Mouse (Mus musculus) lung, postnatal 0 days (tissue): ENCODE results near the gene Tmem163. TPM values are rescaled to one million over a fixed set of nuclear protein-coding genes. Genes with fewer than 3 reads are reported as not detected.
A peak's percentile ranks its signal among the peaks of the same experiment; 100 is the strongest.

ENCODE experiments used
- ATAC-seq: fragments of 200-750 bp; cut with Nextera tagmentation; 2 replicates; pipeline ENCODE4 v1.8.0; 2017; ENCODE audit warnings: moderate library complexity
- DNase-seq: peaks from one replicate; pipeline ENCODE4 v3.0.0-alpha.2; 2016; ENCODE audit warnings: low spot score
- H3K27ac ChIP-seq: fragments of 300-500 bp; sonication (generic); 2 replicates; pipeline ENCODE4 v1.5.1; 2014; ENCODE audit warnings: antibody characterized with exemption, mild to moderate bottlenecking, low read length, mixed read lengths
- H3K27me3 ChIP-seq: fragments of 300-500 bp; sonication (generic); replicated peaks from 2 replicates; pipeline ENCODE4 v1.6.1; 2014; ENCODE audit warnings: low read length, mixed read lengths; ENCODE audit not compliant: insufficient read depth
- H3K36me3 ChIP-seq: fragments of 300-500 bp; sonication (generic); 2 replicates; pipeline ENCODE4 v1.6.1; 2014; ENCODE audit warnings: low read length, mixed read lengths; ENCODE audit not compliant: insufficient read depth
- H3K4me1 ChIP-seq: fragments of 300-500 bp; sonication (generic); 2 replicates; pipeline ENCODE4 v1.6.1; 2014; ENCODE audit warnings: antibody characterized with exemption, low read depth, low read length, mixed read lengths; ENCODE audit not compliant: insufficient read depth
- H3K4me2 ChIP-seq: fragments of 300-500 bp; sonication (generic); replicated peaks from 2 replicates; pipeline ENCODE4 v1.6.1; 2014; ENCODE audit warnings: low read depth, mild to moderate bottlenecking, low read length, moderate library complexity, mixed read lengths
- H3K4me3 ChIP-seq: fragments of 300-500 bp; sonication (generic); 2 replicates; pipeline ENCODE4 v1.5.1; 2014; ENCODE audit warnings: low read depth, low read length
- H3K9ac ChIP-seq: fragments of 300-500 bp; sonication (generic); replicated peaks from 2 replicates; pipeline ENCODE4 v1.6.1; 2014; ENCODE audit warnings: low read depth, mild to moderate bottlenecking
- H3K9me3 ChIP-seq: fragments of 300-500 bp; sonication (generic); 2 replicates; pipeline ENCODE4 v1.6.1; 2016; ENCODE audit warnings: low read length, mixed read lengths
- CTCF ChIP-seq: IDR thresholded peaks from 2 replicates; pipeline ENCODE4 v1.5.1; 2016; ENCODE audit warnings: antibody characterized with exemption, mild to moderate bottlenecking
- EP300 ChIP-seq: IDR thresholded peaks from 2 replicates; pipeline ENCODE4 v1.6.1; 2016; ENCODE audit warnings: antibody characterized with exemption, mild to moderate bottlenecking, control low read depth
- WGBS: fragments of 180-500 bp; shearing (Covaris S2); extraction: QIAGEN DNeasy Blood & Tissue Kit; methylation state at CpG from one replicate; pipeline ENCODE4 v1.1.7; 2014; 5-methylcytosine and 5-hydroxymethylcytosine counted together
- polyA plus RNA-seq: library from polyadenylated mRNA; unstranded; fragments of >200 nt; fragmentation: Nextera tagmentation; extraction: Ambion mirVana; gene quantifications from 2 replicates; pipeline ENCODE4 v1.2.1, GENCODE M21; 2015

The Tmem163 gene
- polyA plus RNA-seq, 1 experiment from 2014 or later = 20.0 TPM

DNA sequence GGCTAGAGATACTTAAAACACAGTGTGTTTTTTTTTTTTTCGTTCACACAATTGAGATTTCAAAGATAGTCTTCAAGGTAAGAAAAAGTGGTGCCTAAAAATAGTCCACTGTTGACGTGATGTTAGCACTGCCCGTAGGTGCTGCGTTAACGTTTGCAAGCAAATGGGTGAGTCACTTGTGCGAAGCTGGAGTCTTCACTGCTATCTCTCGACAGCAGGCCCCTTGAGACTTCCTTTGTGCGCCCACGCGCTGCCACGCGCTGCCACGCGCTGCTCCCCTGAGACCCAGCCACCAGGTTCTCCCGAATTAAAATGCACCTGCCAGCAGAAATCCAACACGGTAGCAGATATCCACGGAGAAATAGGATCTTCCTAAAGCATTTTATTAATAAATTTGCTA is 178.6 kb downstream of the Tmem163 start:
- no peak overlapping the region for H3K4me3 ChIP-seq
- 58% methylated on average over 17 of the region's 17 CpGs for WGBS
- DNase-seq = no peak

DNA sequence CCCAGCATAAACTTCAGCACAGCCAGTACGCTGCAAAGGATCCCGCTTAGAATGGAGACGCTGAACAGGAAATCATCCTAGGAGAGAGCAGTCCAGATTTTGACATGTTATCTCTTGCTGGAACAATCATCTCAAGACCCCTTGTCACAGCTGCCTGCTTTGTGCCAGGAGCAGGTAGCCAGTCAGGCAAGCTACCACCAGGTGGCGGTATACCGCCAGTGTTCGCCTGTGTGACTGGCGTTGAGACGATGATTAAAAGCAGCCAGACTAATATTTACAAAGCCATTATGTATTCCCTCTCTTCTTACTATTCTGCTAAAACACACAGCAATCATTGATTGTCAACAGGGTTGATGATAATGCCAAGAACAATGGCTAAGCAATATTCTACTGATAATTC is 179.1 kb downstream of the Tmem163 start:
- TF ChIP-seq EP300 = no peak
- peak; percentile 94 for TF ChIP-seq CTCF
- Histone ChIP-seq H3K36me3 (no peaks in the 10 kb centered on the region), H3K4me1 (no peaks in the 10 kb centered on the region), H3K4me3 (no peak overlapping the region), H3K9me3 (no peaks in the 10 kb centered on the region), H3K27ac (no peak overlapping the region), H3K9ac (no peak overlapping the region), H3K27me3 (0 out of 2 replicates have a peak, but pooled peaks cover 2% of the 10 kb centered on the region), H3K4me2 (no peak overlapping the region)
- WGBS = 8% methylated on average over 8 of the region's 8 CpGs
- ATAC-seq (peak; percentile 44; the same call in 1 of the 2 replicates), DNase-seq (peak; percentile 74)

More for the DNA sequence above, 178.6 kb downstream of the Tmem163 start:
- H3K4me2 ChIP-seq = no peak overlapping the region
- no peaks in the 10 kb centered on the region for H3K9me3 ChIP-seq
- 0 out of 2 replicates have a peak, but pooled peaks cover 2% of the 10 kb centered on the region for H3K27me3 ChIP-seq
- H3K36me3 ChIP-seq = no peaks in the 10 kb centered on the region
- H3K27ac ChIP-seq = no peak overlapping the region
- no peak overlapping the region for H3K9ac ChIP-seq
- no peak for ATAC-seq
- TF ChIP-seq EP300 = no peak
- no peak for TF ChIP-seq CTCF
- H3K4me1 ChIP-seq = no peaks in the 10 kb centered on the region

- Histone ChIP-seq H3K9me3 (no peaks in the 10 kb centered on the region), H3K9ac (no peak overlapping the region), H3K27me3 (0 out of 2 replicates have a peak, but pooled peaks cover 2% of the 10 kb centered on the region), H3K27ac (no peak overlapping the region), H3K36me3 (no peaks in the 10 kb centered on the region), H3K4me2 (no peak overlapping the region), H3K4me1 (no peaks in the 10 kb centered on the region), H3K4me3 (no peak overlapping the region)
- ATAC-seq (no peak), DNase-seq (no peak)
- WGBS = 37% methylated on average over 9 of the region's 9 CpGs
- TF ChIP-seq EP300 (no peak), CTCF (no peak)
Measured at GRCm38 (mm10) chr1:127498746-127499145, 180.6 kb downstream of the Tmem163 start.

DNA sequence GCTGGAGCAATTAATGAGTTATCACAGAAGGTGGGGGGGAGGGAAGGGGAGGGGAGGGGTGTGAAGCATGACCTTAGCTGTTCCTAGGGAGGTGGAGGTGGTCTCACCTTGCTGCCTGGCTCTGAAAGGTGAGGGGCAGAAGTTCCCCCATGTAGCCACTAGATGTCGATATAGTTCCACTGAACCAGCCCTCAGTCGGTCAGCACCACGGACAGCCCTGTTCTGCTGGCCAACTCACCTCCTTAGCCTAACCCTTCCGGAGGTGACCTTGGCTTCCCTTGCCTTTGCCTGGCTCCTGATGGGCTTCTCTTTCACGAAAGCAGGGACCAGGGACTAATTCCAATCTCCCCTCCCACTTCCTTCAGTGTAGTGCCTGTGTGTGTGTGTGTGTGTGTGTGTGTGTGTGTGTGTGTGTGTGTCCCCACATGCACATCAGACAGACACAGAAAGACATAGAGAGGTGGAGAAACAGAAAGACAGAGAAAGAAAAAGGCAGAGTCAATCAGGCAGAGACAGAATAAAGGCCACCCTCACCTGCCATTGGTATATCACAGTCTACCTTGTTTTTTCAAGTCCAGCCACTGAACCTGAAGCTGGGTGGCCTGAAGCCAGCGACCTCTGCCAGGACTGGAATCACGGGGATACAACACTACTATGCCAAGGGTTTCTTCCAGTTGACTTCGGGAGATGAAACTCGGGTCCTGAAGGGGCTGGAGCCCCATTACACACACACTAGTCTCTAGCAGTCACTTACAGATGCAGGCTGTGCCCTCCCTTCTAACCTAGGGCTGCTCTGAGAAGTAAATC is 182.4 kb downstream of the Tmem163 start:
- H3K27me3 ChIP-seq = 0 out of 2 replicates have a peak, but pooled peaks cover 2% of the 10 kb centered on the region
- no peaks in the 10 kb centered on the region for H3K4me1 ChIP-seq
- no peak overlapping the region for H3K4me2 ChIP-seq
- H3K27ac ChIP-seq = no peak overlapping the region
- TF ChIP-seq EP300 (no peak), CTCF (peak; percentile 99)
- peak; percentile 73 for DNase-seq
- 26% methylated on average over 9 of the region's 9 CpGs for WGBS
- H3K4me3 ChIP-seq = no peak overlapping the region
- H3K9me3 ChIP-seq = no peaks in the 10 kb centered on the region
- H3K36me3 ChIP-seq = no peaks in the 10 kb centered on the region
- no peak overlapping the region for H3K9ac ChIP-seq
- peak; percentile 64 for ATAC-seq

GRCm38 (mm10) chr1:127487161-127487560 is 192.2 kb downstream of the Tmem163 start:
- Histone ChIP-seq H3K9me3 (no peaks in the 10 kb centered on the region), H3K27me3 (no peaks in the 10 kb centered on the region), H3K4me2 (no peak overlapping the region), H3K4me1 (no peaks in the 10 kb centered on the region), H3K9ac (no peak overlapping the region), H3K36me3 (no peaks in the 10 kb centered on the region), H3K4me3 (no peak overlapping the region), H3K27ac (no peak overlapping the region)
- TF ChIP-seq EP300 (no peak), CTCF (peak; percentile 58)
- no peak for ATAC-seq
- whole genome bisulfite sequencing = 80% methylated on average over 4 of the region's 4 CpGs
- DNase-seq = peak; percentile 11

GRCm38 (mm10) chr1:127484826-127485225 is 194.5 kb downstream of the Tmem163 start:
- DNase-seq (peak; percentile 31), ATAC-seq (peak; percentile 27; the same call in 1 of the 2 replicates)
- TF ChIP-seq EP300 (no peak), CTCF (peak; percentile 70)
- Histone ChIP-seq H3K4me3 (no peak overlapping the region), H3K9ac (no peak overlapping the region), H3K27ac (no peak overlapping the region), H3K27me3 (no peaks in the 10 kb centered on the region), H3K4me1 (no peaks in the 10 kb centered on the region), H3K9me3 (no peaks in the 10 kb centered on the region), H3K4me2 (no peak overlapping the region), H3K36me3 (no peaks in the 10 kb centered on the region)
- 44% methylated on average over 7 of the region's 7 CpGs for WGBS
